Mouse (Mus musculus) left cerebral cortex, adult 6 months (tissue): ENCODE measurements around the gene Gdf5. TPM values are rescaled to one million over a fixed set of nuclear protein-coding genes. Genes with fewer than 3 reads are reported as not detected.

Experiments
- long read RNA-seq, 2 experiments: library from polyadenylated mRNA; unstranded; transcript quantifications; one replicate each; pipeline ENCODE4 v2.0.0; 2019 to 2020
- polyA plus RNA-seq: library from polyadenylated mRNA; unstranded; fragments of <200 nt; fragmentation: Nextera tagmentation; gene quantifications from 2 replicates; pipeline ENCODE4 v1.2.3, GENCODE M21; 2021

The Gdf5 gene
- polyA plus RNA-seq: 0.20 and 0.58 TPM in 2 replicates
- long read RNA-seq, experiment 1, partial matches to known transcripts: 0 of 2 reads
- long read RNA-seq, experiment 1, other reads (novel, unspliced or antisense): 0 of 2 reads
- long read RNA-seq, experiment 2, partial matches to known transcripts: 0 of 1 reads
- long read RNA-seq, experiment 2, other reads (novel, unspliced or antisense): 0 of 1 reads

DNA sequence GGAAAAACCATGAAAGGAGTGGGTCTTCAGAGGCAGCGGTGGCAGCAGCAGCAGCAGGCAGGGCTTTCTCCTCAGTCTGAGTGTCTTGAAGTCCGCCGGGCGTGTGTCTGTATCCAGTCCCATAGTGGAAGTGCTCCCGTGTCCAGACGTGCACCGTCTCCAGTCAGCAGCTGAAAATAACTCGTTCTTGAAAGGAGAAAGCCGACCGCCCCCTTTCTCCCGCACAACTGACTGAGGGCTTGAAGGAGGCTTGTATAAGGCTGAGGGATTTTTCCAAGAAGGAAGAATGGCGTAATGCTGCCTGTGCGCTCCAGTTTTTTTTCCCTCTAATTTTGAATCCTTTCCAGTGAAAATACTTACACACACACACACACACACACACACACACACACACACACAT is at the start of gene Gdf5:
TSS of gene Gdf5 (minus strand) at position 244 of the 400 bp plus-strand sequence.

DNA sequence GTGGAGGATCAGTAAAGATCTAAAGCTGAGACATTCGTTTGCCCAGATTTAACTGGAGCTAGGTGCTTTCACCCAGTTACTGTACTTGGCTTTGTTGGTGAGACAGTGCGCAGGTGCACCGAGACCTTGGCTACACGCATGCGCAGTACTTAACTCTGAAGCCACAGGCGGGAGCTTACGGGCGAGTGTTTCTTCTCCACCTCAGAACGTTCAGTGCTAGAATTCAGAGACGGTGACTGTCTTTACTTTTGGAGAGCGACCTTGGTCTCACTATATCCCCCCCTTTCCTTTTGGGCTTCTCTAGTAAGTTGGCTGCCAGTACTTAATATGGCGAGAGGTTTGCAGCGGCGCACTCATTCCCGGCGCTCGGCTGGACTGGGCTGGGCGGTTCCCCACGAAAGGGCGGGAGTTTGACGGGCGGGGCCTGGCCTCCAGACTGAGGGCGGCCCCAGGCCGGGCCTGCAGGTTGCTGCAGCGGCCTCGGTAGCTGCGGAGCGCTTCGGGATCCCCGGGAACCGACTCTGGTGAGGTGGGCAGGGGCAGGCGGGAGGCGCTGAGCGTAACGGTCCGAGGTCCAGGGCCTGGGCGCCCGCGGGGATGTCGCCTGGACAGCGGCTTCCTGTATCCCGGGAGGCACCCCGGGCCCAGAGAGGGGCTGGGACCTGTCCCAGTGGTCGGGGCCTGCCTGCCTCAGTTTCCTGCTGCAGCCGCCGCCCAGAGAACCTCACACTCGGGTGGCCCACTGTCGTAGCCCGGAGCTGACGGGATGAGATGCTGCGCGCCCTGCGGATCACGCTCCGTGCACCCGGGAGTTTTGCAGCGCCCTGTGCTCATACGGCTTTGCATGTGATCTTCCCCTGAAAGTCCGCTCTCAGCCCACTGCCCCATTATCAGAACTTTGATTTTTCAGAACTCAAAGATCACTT is 11.2 kb upstream of the Gdf5 start, which contains the start of gene Cep250:
TSS of gene Cep250 (plus strand) at position 325 of the 926 bp plus-strand sequence.

GRCm38 (mm10) chr2:155940681-155941080 is 4.5 kb downstream of the Gdf5 start, which contains the start of gene Gm15557:
Gene Gm15557, plus strand, starts transcription at chr2:155940728.

DNA sequence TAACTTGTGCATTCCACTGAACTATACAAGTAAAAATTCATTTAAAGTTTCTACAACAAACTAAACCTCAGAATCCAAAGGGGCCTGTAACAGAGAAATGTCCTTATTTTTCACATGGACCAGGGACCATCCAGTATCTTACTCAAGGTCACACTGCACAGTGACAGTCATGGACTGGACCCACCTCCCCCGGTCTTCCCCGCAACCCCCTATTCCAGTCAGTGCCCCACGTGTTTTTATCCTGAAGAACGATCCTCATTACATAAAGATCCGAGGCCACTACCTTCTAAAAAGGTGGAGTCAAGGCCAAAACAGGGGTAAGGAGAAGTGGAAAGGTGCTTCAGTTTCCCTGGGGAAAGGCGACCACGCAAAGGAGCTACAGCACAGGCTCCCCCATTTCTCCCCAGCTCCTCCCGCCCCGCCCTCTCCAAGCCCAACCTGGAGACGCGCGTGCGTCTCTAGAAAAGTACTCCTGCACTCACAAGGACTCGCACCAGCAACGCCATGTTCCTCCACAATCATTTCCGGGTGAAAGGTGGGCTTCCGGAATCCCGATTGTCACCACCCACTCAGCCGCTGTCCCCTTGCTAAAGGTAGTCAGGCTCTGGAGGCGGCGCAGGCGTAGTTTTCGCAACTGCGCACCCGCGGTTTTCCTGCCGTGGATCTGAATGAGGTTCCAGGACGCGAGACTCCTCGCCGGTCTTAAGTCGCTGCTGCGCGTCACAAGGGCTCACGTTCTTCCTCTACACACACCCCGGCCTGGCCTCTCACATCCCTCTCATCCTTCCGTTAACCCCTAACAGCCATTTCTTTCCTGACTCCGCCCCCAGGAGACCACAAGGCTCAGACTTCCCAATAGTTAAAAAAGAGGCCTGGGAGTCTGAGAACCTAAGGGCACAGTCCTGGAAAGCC is 15.4 kb downstream of the Gdf5 start, which contains the start of gene Uqcc1:
TSS of gene Uqcc1 (minus strand) at position 780 of the 912 bp plus-strand sequence.

Other genes starting within 250 kb of the Gdf5 start
- 17.8 and 18.2 TPM in 2 replicates for gene Edem2, start 215.9 kb downstream of the Gdf5 start, polyA plus RNA-seq
- gene Gm17581, start 209.5 kb downstream of the Gdf5 start, polyA plus RNA-seq: not detected in 2 replicates
- gene Procr, start 194.2 kb downstream of the Gdf5 start, polyA plus RNA-seq: 0.58 and 0.70 TPM in 2 replicates
- gene Mmp24, start 170.0 kb downstream of the Gdf5 start, polyA plus RNA-seq: 2.1 and 2.4 TPM in 2 replicates
- 74.3 and 108 TPM in 2 replicates for gene BC029722, start 125.9 kb downstream of the Gdf5 start, polyA plus RNA-seq
- 88.0 and 121 TPM in 2 replicates for gene Eif6, start 118.4 kb downstream of the Gdf5 start, polyA plus RNA-seq
- 0.05 and 0.06 TPM in 2 replicates for gene Fam83c, start 110.5 kb downstream of the Gdf5 start, polyA plus RNA-seq
- gene Uqcc1, start 15.1 kb downstream of the Gdf5 start, polyA plus RNA-seq: 53.9 and 71.2 TPM in 2 replicates
- gene Gm15557, start 4.6 kb downstream of the Gdf5 start, polyA plus RNA-seq: not detected in 2 replicates
- 3.9 and 4.1 TPM in 2 replicates for gene Cep250, start 11.1 kb upstream of the Gdf5 start, polyA plus RNA-seq
- gene 6430550D23Rik, start 62.6 kb upstream of the Gdf5 start, polyA plus RNA-seq: 0.26 and 0.33 TPM in 2 replicates
- 363 and 436 TPM in 2 replicates for gene Ergic3, start 62.7 kb upstream of the Gdf5 start, polyA plus RNA-seq
- not detected in 2 replicates for gene Fer1l4, start 107.6 kb upstream of the Gdf5 start, polyA plus RNA-seq
- gene Spag4, start 119.8 kb upstream of the Gdf5 start, polyA plus RNA-seq: 2.8 and 3.0 TPM in 2 replicates
- 9.6 and 13.1 TPM in 2 replicates for gene Cpne1, start 166.6 kb upstream of the Gdf5 start, polyA plus RNA-seq
- gene Rbm12, start 166.6 kb upstream of the Gdf5 start, polyA plus RNA-seq: 5.7 and 7.7 TPM in 2 replicates
- 5.1 and 5.2 TPM in 2 replicates for gene Gm28036, start 181.7 kb upstream of the Gdf5 start, polyA plus RNA-seq
- 495 and 586 TPM in 2 replicates for gene Romo1, start 198.7 kb upstream of the Gdf5 start, polyA plus RNA-seq
- gene Nfs1, start 198.8 kb upstream of the Gdf5 start, polyA plus RNA-seq: 42.5 and 54.2 TPM in 2 replicates
- 190 and 225 TPM in 2 replicates for gene Rbm39, start 234.9 kb upstream of the Gdf5 start, polyA plus RNA-seq